In the genomic region with DNA sequence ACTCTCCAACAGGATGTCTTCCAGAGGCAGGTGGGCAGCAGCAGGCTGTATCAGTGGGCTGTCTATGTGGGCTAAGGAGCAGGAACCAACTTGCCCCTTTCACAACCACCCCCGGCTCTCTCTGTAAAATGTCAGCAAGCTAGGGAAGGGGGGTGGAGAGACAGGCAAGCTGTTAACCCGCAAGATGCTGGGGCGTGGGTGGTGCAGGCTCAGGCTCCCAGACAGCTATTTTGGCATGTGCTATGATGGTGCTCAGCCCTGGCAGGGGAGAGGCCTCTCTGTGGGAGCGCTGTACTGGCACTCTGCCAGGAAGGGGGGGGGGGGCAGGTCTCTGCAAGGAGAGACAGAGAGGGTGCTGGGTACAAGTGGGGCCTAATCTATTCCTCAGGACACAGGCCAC, we compare ENCODE assay signal across 9 mouse cellular contexts. TPM values are rescaled to one million over a fixed set of nuclear protein-coding genes. Genes with fewer than 3 reads are reported as not detected.
DNase-seq lines count a peak whose midpoint lies in the region; ATAC-seq and TF ChIP-seq lines count a peak whose summit lies in the region.
"Had no signal": no experiment of that assay in that cellular context is flagged by ENCODE, and none has a peak within 500 bp of the region (broad histone marks: within the 10 kb centered on the region; RNA-seq: fewer than 3 reads in every experiment).

No protein-coding gene starts in this region.

- H3K4me1 ChIP-seq in forebrain, embryonic 15.5 days: peaks cover 47% of the 10 kb centered on the region
- peaks cover 77% of the 10 kb centered on the region for H3K4me1 ChIP-seq in liver, postnatal 0 days (ENCODE audit: insufficient read depth)

- no peaks in the 10 kb centered on the region for H3K27me3 ChIP-seq in forebrain, embryonic 15.5 days
- H3K27me3 ChIP-seq in liver, postnatal 0 days (ENCODE audit: insufficient read depth, low read length): no peaks in the 10 kb centered on the region

- H3K27ac ChIP-seq in forebrain, embryonic 15.5 days (replicated peaks): peak overlapping the region; percentile 76
- H3K27ac ChIP-seq in liver, postnatal 0 days (ENCODE audit: low read depth): peak overlapping the region; percentile 34; the same call in 1 of the 2 replicates

- H3K4me3 ChIP-seq in forebrain, embryonic 15.5 days: no peak overlapping the region
- no peak overlapping the region for H3K4me3 ChIP-seq in liver, postnatal 0 days (ENCODE audit: low read depth, low read length)

- WGBS in forebrain, embryonic 15.5 days: 13% methylated on average over 4 of the region's 4 CpGs
- 3% methylated on average over 4 of the region's 4 CpGs for WGBS in liver, postnatal 0 days (ENCODE audit: insufficient replicate concordance)

- no peaks in the 10 kb centered on the region for H3K9me3 ChIP-seq in forebrain, embryonic 15.5 days
- H3K9me3 ChIP-seq in liver, postnatal 0 days (ENCODE audit: low read length): no peaks in the 10 kb centered on the region

- H3K4me2 ChIP-seq in forebrain, embryonic 15.5 days (replicated peaks): no peak overlapping the region; the same call in 1 of the 2 replicates
- H3K4me2 ChIP-seq in liver, postnatal 0 days (ENCODE audit: low read depth, low read length): peak overlapping the region; percentile 48

- no peak for TF ChIP-seq EP300 in liver, postnatal 0 days (IDR thresholded peaks at IDR 0.05; ENCODE audit: low read depth)

- TF ChIP-seq CTCF in liver, postnatal 0 days (IDR thresholded peaks at IDR 0.05; ENCODE audit: low read depth): no peak

- H3K36me3 ChIP-seq in forebrain, embryonic 15.5 days: no peaks in the 10 kb centered on the region
- no peaks in the 10 kb centered on the region; the same call in none of the 2 replicates for H3K36me3 ChIP-seq in liver, postnatal 0 days (replicated peaks; ENCODE audit: insufficient read depth, low read length)

- peak; percentile 73 for DNase-seq in cerebellum, adult 11-12 months
- peak; percentile 36 for DNase-seq in A20 (ENCODE audit: low read depth, low spot score)
- peak; percentile 88 to 90 for DNase-seq in layer of hippocampus, adult 8-10 months (ENCODE audit: low spot score in 2 of 2)
- DNase-seq in liver, postnatal 0 days: peak; percentile 71
- peak; percentile 81 for DNase-seq in right cerebral cortex, postnatal 25 days
- DNase-seq in urinary bladder, postnatal 25 days (ENCODE audit: low spot score): no peak

- 0 out of 2 replicates have a peak overlapping the region, but pooled peaks have one; percentile 5 for H3K9ac ChIP-seq in forebrain, embryonic 15.5 days (replicated peaks)
- H3K9ac ChIP-seq in liver, postnatal 0 days (replicated peaks): no peak overlapping the region; the same call in 1 of the 2 replicates

- no peak for ATAC-seq in cerebellum, adult (ENCODE audit: insufficient number of reproducible peaks, low FRiP score, low TSS enrichment)
- peak; percentile 83 for ATAC-seq in forebrain, embryonic 15.5 days (replicated peaks)
- ATAC-seq in liver, postnatal 0 days: peak; percentile 50

RNA-seq across cellular contexts. Expression of gene Gm9821, which starts 11.6 kb away (rescaled TPM):
- polyA plus RNA-seq in forebrain, embryonic 15.5 days (2015; fragmentation: Nextera tagmentation; extraction: Ambion mirVana): 0.15 and 0.32 TPM in 2 replicates
- not detected for total RNA-seq in layer of hippocampus, adult 8-10 months (2022)
- 0.13 and 0.20 TPM in 2 replicates for polyA plus RNA-seq in liver, postnatal 0 days (2015; fragmentation: Nextera tagmentation; extraction: Ambion mirVana)
- polyA plus RNA-seq: small intestine, adult 2 months had no signal

RNA-seq across cellular contexts. Expression of gene Dgkz, which starts 18.6 kb away (rescaled TPM):
- polyA plus RNA-seq in forebrain, embryonic 15.5 days (2015; fragmentation: Nextera tagmentation; extraction: Ambion mirVana): 27.6 and 28.2 TPM in 2 replicates
- 100 to 1,000 TPM; 463 to 479 (median 474) TPM for total RNA-seq in layer of hippocampus, adult 8-10 months (2022)
- 13.9 and 15.9 TPM in 2 replicates for polyA plus RNA-seq in liver, postnatal 0 days (2015; fragmentation: Nextera tagmentation; extraction: Ambion mirVana)

RNA-seq across cellular contexts. Expression of gene Mdk, which starts 25.0 kb away (rescaled TPM):
- polyA plus RNA-seq in forebrain, embryonic 15.5 days (2015; fragmentation: Nextera tagmentation; extraction: Ambion mirVana): 347 and 357 TPM in 2 replicates
- 10 to 100 TPM; 21.4 to 27.8 (median 24.1) TPM for total RNA-seq in layer of hippocampus, adult 8-10 months (2022)
- 5.0 and 6.8 TPM in 2 replicates for polyA plus RNA-seq in liver, postnatal 0 days (2015; fragmentation: Nextera tagmentation; extraction: Ambion mirVana)

RNA-seq across cellular contexts. Expression of gene Chrm4, which starts 30.0 kb away (rescaled TPM):
- 1.5 and 1.8 TPM in 2 replicates for polyA plus RNA-seq in forebrain, embryonic 15.5 days (2015; fragmentation: Nextera tagmentation; extraction: Ambion mirVana)
- 10 to 100 TPM; 27.0 to 29.9 (median 29.1) TPM for total RNA-seq in layer of hippocampus, adult 8-10 months (2022)
- not detected in 2 replicates for polyA plus RNA-seq in liver, postnatal 0 days (2015; fragmentation: Nextera tagmentation; extraction: Ambion mirVana)

Comparison
In these comparisons a context has a peak if more than half of its experiments do, and no peak if none do; other contexts are left out.
1. RNA of gene Mdk, which starts 25.0 kb away (polyA plus RNA-seq): 347 to 357 TPM in forebrain, embryonic 15.5 days; 5.0 to 6.8 TPM in liver, postnatal 0 days; every median in the first group is over 10 times any median in the second.